Mouse (Mus musculus) skeletal muscle tissue, postnatal 0 days (tissue): ENCODE results near the gene Plekhf1. TPM values are rescaled to one million over a fixed set of nuclear protein-coding genes. Genes with fewer than 3 reads are reported as not detected.

Experiments used
- polyA plus RNA-seq: library from polyadenylated mRNA; unstranded; fragments of >200 nt; fragmentation: Nextera tagmentation; extraction: Ambion mirVana; gene quantifications from 2 replicates; pipeline ENCODE4 v1.2.1, GENCODE M21; 2015

Gene Plekhf1
- 4.9 and 5.5 TPM in 2 replicates for polyA plus RNA-seq

GRCm38 (mm10) chr7:38227900-38228298, at the start of gene Plekhf1:
Gene Plekhf1 (minus strand): TSS chr7:38228016.

DNA sequence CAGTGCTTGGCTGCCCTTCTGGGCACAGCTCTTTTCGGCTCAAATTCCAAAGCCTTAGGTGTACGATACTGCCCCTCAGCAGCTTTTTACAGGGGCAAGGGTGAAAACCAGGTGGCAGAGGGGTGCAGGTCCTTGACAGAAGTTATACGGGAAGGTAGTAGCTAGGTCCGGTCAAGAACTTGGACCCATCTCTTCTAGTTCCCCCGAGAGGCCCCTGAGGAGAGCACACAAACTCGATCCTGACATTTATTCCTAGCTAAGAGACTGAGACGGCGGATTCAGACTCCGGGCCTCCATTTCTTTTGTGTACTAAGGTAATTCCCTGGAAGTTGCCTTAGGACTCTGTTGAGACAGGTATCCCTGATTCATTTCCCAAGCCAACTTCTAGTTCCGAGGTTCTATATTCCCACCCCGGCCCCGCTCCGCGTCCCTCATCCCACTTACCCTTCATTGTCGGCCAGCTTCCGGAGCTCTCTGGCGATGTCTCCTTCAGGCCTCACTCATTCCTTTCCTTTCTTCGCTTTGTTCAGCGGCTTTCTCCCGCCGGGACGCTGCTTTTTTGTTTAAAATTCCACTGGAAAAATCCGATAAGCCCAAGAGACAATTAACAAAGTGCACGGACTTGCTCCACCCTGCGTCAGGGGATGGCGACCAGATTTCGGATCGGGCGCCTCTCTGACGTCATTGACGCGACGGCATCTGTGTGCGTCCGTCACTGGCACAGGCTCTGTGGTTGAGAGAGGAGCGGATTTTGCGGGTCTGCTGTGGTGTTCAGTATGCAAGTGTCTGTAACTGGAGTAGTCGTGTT, 43.1 kb upstream of the Plekhf1 start, which contains the start of gene Pop4:
TSS of gene Pop4 (minus strand) at position 721 of the 808 bp plus-strand sequence.

GRCm38 (mm10) chr7:38182962-38183687, 44.7 kb downstream of the Plekhf1 start, which contains the start of gene 1600014C10Rik:
Gene 1600014C10Rik (plus strand): TSS chr7:38183217.

Other genes with a start within 250 kb of the Plekhf1 start
- 35.2 and 35.8 TPM in 2 replicates for gene Uri1, start 204.5 kb downstream of the Plekhf1 start, polyA plus RNA-seq
- gene Ccne1, start 120.5 kb downstream of the Plekhf1 start, polyA plus RNA-seq = 21.3 and 26.6 TPM in 2 replicates
- gene 1600014C10Rik, start 44.8 kb downstream of the Plekhf1 start, polyA plus RNA-seq = 9.4 and 23.1 TPM in 2 replicates
- gene Pop4, start 43.4 kb upstream of the Plekhf1 start, polyA plus RNA-seq = 21.1 and 29.3 TPM in 2 replicates